Mouse (Mus musculus) stomach, embryonic 14.5 days (tissue): ENCODE data around the gene Bdkrb1. TPM values are rescaled to one million over a fixed set of nuclear protein-coding genes. Genes with fewer than 3 reads are reported as not detected.
A peak's percentile ranks its signal among the peaks of the same experiment; 100 is the strongest.

Experiments
- ATAC-seq: fragments of 200-750 bp; cut with Nextera tagmentation; 2 replicates; pipeline ENCODE4 v1.8.0; 2017; ENCODE audit warnings: low read depth, moderate TSS enrichment; ENCODE audit not compliant: insufficient number of reproducible peaks, insufficient read depth, low FRiP score
- H3K27ac ChIP-seq: fragments of 300-500 bp; sonication (generic); 2 replicates; pipeline ENCODE4 v1.5.1; 2014; ENCODE audit warnings: mild to moderate bottlenecking, low read length, moderate library complexity, mixed read lengths
- H3K27me3 ChIP-seq: fragments of 300-500 bp; sonication (generic); 2 replicates; pipeline ENCODE4 v1.6.1; 2014; ENCODE audit warnings: low read length, control low read depth, mixed read lengths; ENCODE audit not compliant: control insufficient read depth, insufficient read depth
- H3K36me3 ChIP-seq: fragments of 300-500 bp; sonication (generic); 2 replicates; pipeline ENCODE4 v1.6.1; 2014; ENCODE audit warnings: mild to moderate bottlenecking, control low read depth, low read length, moderate library complexity, mixed read lengths; ENCODE audit not compliant: control insufficient read depth, insufficient read depth
- H3K4me1 ChIP-seq: fragments of 300-500 bp; sonication (generic); 2 replicates; pipeline ENCODE4 v1.6.1; 2014; ENCODE audit warnings: low read length, control low read depth, mixed read lengths; ENCODE audit not compliant: control insufficient read depth, insufficient read depth
- H3K4me2 ChIP-seq: fragments of 300-500 bp; sonication (generic); replicated peaks from 2 replicates; pipeline ENCODE4 v1.6.1; 2014; ENCODE audit warnings: low read depth, low read length, control low read depth
- H3K4me3 ChIP-seq: fragments of 300-500 bp; sonication (generic); 2 replicates; pipeline ENCODE4 v1.5.1; 2014; ENCODE audit warnings: low read depth, low read length, control low read depth
- H3K9ac ChIP-seq: fragments of 300-500 bp; sonication (generic); replicated peaks from 2 replicates; pipeline ENCODE4 v1.6.1; 2014; ENCODE audit warnings: low read depth, mild to moderate bottlenecking, control low read depth, low read length, moderate library complexity, mixed read lengths
- H3K9me3 ChIP-seq: fragments of 300-500 bp; sonication (generic); 2 replicates; pipeline ENCODE4 v1.6.1; 2016; ENCODE audit warnings: low read depth, low read length, control low read depth; ENCODE audit not compliant: control insufficient read depth
- WGBS: fragments of 180-500 bp; shearing (Covaris S2); extraction: QIAGEN DNeasy Blood & Tissue Kit; methylation state at CpG from one replicate; pipeline ENCODE4 v1.1.7; 2014; 5-methylcytosine and 5-hydroxymethylcytosine counted together
- polyA plus RNA-seq: library from polyadenylated mRNA; unstranded; fragments of >200 nt; fragmentation: Nextera tagmentation; extraction: Ambion mirVana; gene quantifications from 2 replicates; pipeline ENCODE4 v1.2.1, GENCODE M21; 2014

Bdkrb1 gene
- 0.49 and 1.00 TPM in 2 replicates for polyA plus RNA-seq

DNA sequence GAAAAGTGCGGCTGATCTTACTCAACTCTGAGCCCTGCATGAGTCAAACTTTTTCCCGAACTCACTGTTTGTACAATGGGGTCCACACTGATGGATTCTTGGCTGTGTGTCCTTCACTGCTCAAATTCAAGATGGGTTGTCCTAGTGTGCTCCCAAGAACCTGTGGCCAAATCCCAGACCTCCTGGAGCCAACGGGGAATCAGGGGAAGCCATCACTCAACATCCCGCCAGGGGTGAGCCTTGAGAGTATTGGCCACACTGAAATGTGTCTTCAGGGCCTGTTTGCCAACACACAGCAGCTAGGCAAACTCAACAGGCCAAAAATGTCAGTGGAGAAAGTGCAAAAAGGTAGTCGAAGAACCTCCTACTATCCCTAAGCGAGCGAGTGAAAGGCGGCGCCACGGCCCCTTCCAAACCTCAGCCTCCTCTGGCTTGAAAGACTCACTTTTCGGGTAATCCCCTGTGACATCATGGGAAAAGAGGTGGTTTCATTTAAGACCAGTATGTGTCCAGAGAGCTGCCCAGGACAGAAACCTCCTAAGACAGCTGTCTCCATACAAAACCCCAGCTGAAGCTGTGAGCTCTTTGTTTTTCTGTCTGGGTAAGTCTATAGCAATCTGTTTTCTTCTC is at the start of gene Bdkrb1:
Bdkrb1 (plus strand) TSS at position 505 of the 630 bp plus-strand sequence.
- H3K4me1 ChIP-seq, result 0 out of 2 replicates have a peak, but pooled peaks cover 2% of the 10 kb centered on the region
- no peak within 1 kb of the TSS for H3K4me2 ChIP-seq
- no peaks in the 10 kb centered on the region for H3K27me3 ChIP-seq
- no peak within 1 kb of the TSS for H3K9ac ChIP-seq
- H3K4me3 ChIP-seq, result no peak within 1 kb of the TSS
- H3K9me3 ChIP-seq, result no peaks in the 10 kb centered on the region
- WGBS, result 79% methylated on average over 11 of the region's 11 CpGs
- ATAC-seq, result no peak
- no peaks in the 10 kb centered on the region for H3K36me3 ChIP-seq
- H3K27ac ChIP-seq, result no peak within 1 kb of the TSS

DNA sequence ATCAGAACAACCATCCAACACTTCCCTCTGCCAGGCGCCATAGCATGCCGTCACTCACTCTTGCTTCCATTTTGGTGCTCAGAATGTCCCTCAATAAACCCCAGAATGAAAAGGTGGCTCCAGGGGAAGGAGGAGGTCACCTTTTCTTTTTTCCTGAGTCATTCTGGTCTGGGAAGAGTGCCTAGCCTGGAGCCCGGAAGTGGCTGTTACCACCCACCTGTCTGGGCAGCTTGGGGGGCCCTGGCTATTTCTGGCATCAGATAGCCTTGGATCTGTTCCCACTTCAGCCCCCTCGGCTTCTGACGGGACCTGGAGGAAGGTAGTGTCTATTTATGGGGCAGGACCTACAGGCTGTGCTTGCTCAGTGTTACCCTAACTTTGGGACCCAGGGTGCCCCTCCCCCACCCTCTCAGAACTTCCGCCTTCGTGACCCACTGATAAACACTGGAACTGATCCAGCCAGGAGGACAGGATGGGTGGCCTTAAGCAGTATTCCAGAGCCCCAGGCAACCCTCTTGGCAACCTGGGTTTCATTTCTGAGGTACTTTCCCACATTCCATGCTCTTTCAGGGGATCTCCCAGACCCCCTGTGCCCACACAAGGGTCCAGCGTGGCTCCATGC is 48.6 kb upstream of the Bdkrb1 start:
- ATAC-seq, result no peak
- 57% methylated on average over 8 of the region's 8 CpGs for WGBS

GRCm38 (mm10) chr12:105555172-105555571 is 47.7 kb upstream of the Bdkrb1 start:
- Histone ChIP-seq H3K36me3 (no peaks in the 10 kb centered on the region), H3K4me1 (no peaks in the 10 kb centered on the region), H3K4me3 (no peak overlapping the region), H3K27me3 (no peaks in the 10 kb centered on the region), H3K27ac (no peak overlapping the region), H3K9me3 (no peaks in the 10 kb centered on the region), H3K4me2 (no peak overlapping the region), H3K9ac (no peak overlapping the region)
- ATAC-seq, result no peak
- 57% methylated on average over 5 of the region's 5 CpGs for WGBS

More for the DNA sequence above, 48.6 kb upstream of the Bdkrb1 start:
- Histone ChIP-seq H3K4me1 (no peaks in the 10 kb centered on the region), H3K27me3 (no peaks in the 10 kb centered on the region), H3K36me3 (no peaks in the 10 kb centered on the region), H3K9ac (no peak overlapping the region), H3K9me3 (no peaks in the 10 kb centered on the region), H3K27ac (no peak overlapping the region), H3K4me2 (no peak overlapping the region), H3K4me3 (no peak overlapping the region)

GRCm38 (mm10) chr12:105557250-105557925 is 45.5 kb upstream of the Bdkrb1 start:
- Histone ChIP-seq H3K4me1 (peaks cover 10% of the 10 kb centered on the region; the same call in 1 of the 2 replicates), H3K9ac (no peak overlapping the region), H3K9me3 (no peaks in the 10 kb centered on the region), H3K27ac (no peak overlapping the region), H3K4me2 (no peak overlapping the region), H3K4me3 (no peak overlapping the region), H3K36me3 (no peaks in the 10 kb centered on the region), H3K27me3 (0 out of 2 replicates have a peak, but pooled peaks cover 2% of the 10 kb centered on the region)
- ATAC-seq, result no peak
- 73% methylated on average over 7 of the region's 7 CpGs for WGBS

DNA sequence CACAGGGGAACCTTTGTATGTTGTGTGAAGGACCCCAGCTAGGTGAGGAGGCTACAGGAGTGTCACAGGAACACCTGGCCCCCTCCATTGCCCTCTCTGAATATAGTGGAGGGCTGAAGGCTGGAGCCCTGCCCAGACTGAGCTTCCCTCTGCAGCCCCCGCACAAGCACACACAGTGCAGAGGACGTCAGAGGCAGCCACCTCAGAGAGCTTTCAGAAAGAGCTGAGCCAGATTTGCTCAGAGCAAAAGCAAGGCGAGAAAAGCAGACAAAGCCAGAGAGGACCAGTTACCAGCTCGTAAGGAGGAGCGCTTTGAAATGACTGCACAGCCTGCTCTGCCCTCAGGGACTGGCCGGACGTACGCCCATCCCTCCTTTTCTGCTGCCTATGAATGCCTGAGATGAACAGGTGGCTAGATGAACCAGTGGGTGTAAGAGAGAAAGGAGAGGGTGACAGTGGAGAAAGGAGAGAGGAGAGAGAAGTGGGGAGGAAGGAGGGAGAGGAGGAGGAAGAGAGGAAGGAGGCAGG is 41.8 kb upstream of the Bdkrb1 start:
- Histone ChIP-seq H3K27ac (no peak overlapping the region), H3K27me3 (0 out of 2 replicates have a peak, but pooled peaks cover 2% of the 10 kb centered on the region), H3K9ac (no peak overlapping the region), H3K4me1 (peaks cover 22% of the 10 kb centered on the region; the same call in 1 of the 2 replicates), H3K4me2 (no peak overlapping the region), H3K36me3 (no peaks in the 10 kb centered on the region), H3K4me3 (no peak overlapping the region), H3K9me3 (no peaks in the 10 kb centered on the region)
- 37% methylated on average over 8 of the region's 8 CpGs for WGBS
- no peak for ATAC-seq

GRCm38 (mm10) chr12:105562056-105562820 is 40.6 kb upstream of the Bdkrb1 start:
- H3K9ac ChIP-seq, result no peak overlapping the region
- peaks cover 22% of the 10 kb centered on the region; the same call in 1 of the 2 replicates for H3K4me1 ChIP-seq
- no peaks in the 10 kb centered on the region; the same call in 1 of the 2 replicates for H3K9me3 ChIP-seq
- no peak for ATAC-seq
- H3K27ac ChIP-seq, result no peak overlapping the region
- H3K36me3 ChIP-seq, result no peaks in the 10 kb centered on the region
- H3K27me3 ChIP-seq, result 0 out of 2 replicates have a peak, but pooled peaks cover 2% of the 10 kb centered on the region
- peak overlapping the region; percentile 28; the same call in 1 of the 2 replicates for H3K4me3 ChIP-seq
- H3K4me2 ChIP-seq, result peak overlapping the region; percentile 53
- WGBS, result 30% methylated on average over 8 of the region's 8 CpGs

GRCm38 (mm10) chr12:105562936-105563680 is 39.8 kb upstream of the Bdkrb1 start, which contains the start of gene Bdkrb2:
Gene Bdkrb2, plus strand, starts transcription at chr12:105563226.
- H3K27ac ChIP-seq, result no peak within 1 kb of the TSS
- peaks cover 22% of the 10 kb centered on the region; the same call in 1 of the 2 replicates for H3K4me1 ChIP-seq
- 0 out of 2 replicates have a peak, but pooled peaks have one; percentile 53 for ATAC-seq
- peak within 1 kb of the TSS; percentile 28 for H3K4me3 ChIP-seq
- peak within 1 kb of the TSS; percentile 18; the same call in 1 of the 2 replicates for H3K9ac ChIP-seq
- H3K27me3 ChIP-seq, result 0 out of 2 replicates have a peak, but pooled peaks cover 2% of the 10 kb centered on the region
- peak within 1 kb of the TSS; percentile 53 for H3K4me2 ChIP-seq
- H3K9me3 ChIP-seq, result no peaks in the 10 kb centered on the region; the same call in 1 of the 2 replicates
- WGBS, result 4% methylated on average over 25 of the region's 25 CpGs
- H3K36me3 ChIP-seq, result no peaks in the 10 kb centered on the region
